Mouse (Mus musculus) monocyte, adult 59 days (primary cell): ENCODE measurements around the gene Bcas1. TPM values are rescaled to one million over a fixed set of nuclear protein-coding genes. Genes with fewer than 3 reads are reported as not detected.

Experiments
- total RNA-seq, 2 experiments: library from RNA; stranded (reverse); gene quantifications; one replicate each; pipeline ENCODE4 v1.2.4; 2023

Bcas1 gene
- total RNA-seq = under 1 TPM; 0.37 to 0.64 TPM

GRCm38 (mm10) chr2:170427704-170428103, at the start of gene Bcas1:
Gene Bcas1 (minus strand): TSS chr2:170427845.

Other genes starting within 250 kb of the Bcas1 start
- 10 to 100 TPM; 14.1 to 15.1 TPM for gene Pfdn4, start 68.6 kb upstream of the Bcas1 start, total RNA-seq
- not detected for gene Cyp24a1, start 69.3 kb upstream of the Bcas1 start, total RNA-seq
- gene 4930470P17Rik, start 174.2 kb upstream of the Bcas1 start, total RNA-seq = not detected